Mouse (Mus musculus) kidney, embryonic 15.5 days (tissue): ENCODE data around the gene Scgn. TPM values are rescaled to one million over a fixed set of nuclear protein-coding genes. Genes with fewer than 3 reads are reported as not detected.

Source experiments
- microRNA-seq: library from miRNA; unstranded; fragments of <30 nt; microRNA quantifications from one replicate; pipeline ENCODE4, GENCODE M21; 2016
- polyA plus RNA-seq: library from polyadenylated mRNA; unstranded; fragments of >200 nt; fragmentation: Nextera tagmentation; extraction: Ambion mirVana; gene quantifications from 2 replicates; pipeline ENCODE4 v1.2.1, GENCODE M21; 2015

Scgn gene
- polyA plus RNA-seq, 1 experiment from 2014 or later, result 0.60 TPM

Small RNAs within 50 kb of the gene (microRNA-seq; reads per million reads assigned to microRNA genes)
- not detected for gene Gm44344

Other genes starting within 250 kb of the Scgn start
- 12.6 and 13.5 TPM in 2 replicates for gene Hist1h3c, start 245.6 kb downstream of the Scgn start, polyA plus RNA-seq
- 3.8 and 4.5 TPM in 2 replicates for gene Hist1h2bb, start 244.5 kb downstream of the Scgn start, polyA plus RNA-seq
- 39.2 and 44.8 TPM in 2 replicates for gene Hist1h2ab, start 240.1 kb downstream of the Scgn start, polyA plus RNA-seq
- gene Hist1h3b, start 238.9 kb downstream of the Scgn start, polyA plus RNA-seq, result 10.8 and 11.3 TPM in 2 replicates
- 5.4 and 6.4 TPM in 2 replicates for gene Hist1h4b, start 234.2 kb downstream of the Scgn start, polyA plus RNA-seq
- gene Hist1h4a, start 230.0 kb downstream of the Scgn start, polyA plus RNA-seq, result 0.35 TPM in 1 of 2 replicates, not detected in the other
- gene Hist1h3a, start 228.8 kb downstream of the Scgn start, polyA plus RNA-seq, result 8.0 and 9.4 TPM in 2 replicates
- 2.3 and 3.1 TPM in 2 replicates for gene Hist1h1a, start 227.5 kb downstream of the Scgn start, polyA plus RNA-seq
- not detected in 2 replicates for gene Trim38, start 221.3 kb downstream of the Scgn start, polyA plus RNA-seq
- 0.10 and 0.12 TPM in 2 replicates for gene Slc17a2, start 184.2 kb downstream of the Scgn start, polyA plus RNA-seq
- 3.4 and 4.0 TPM in 2 replicates for gene Slc17a3, start 151.8 kb downstream of the Scgn start, polyA plus RNA-seq
- gene Slc17a1, start 123.5 kb downstream of the Scgn start, polyA plus RNA-seq, result 9.3 TPM in 2 replicates
- 2.7 and 2.9 TPM in 2 replicates for gene Slc17a4, start 76.2 kb downstream of the Scgn start, polyA plus RNA-seq
- gene Hist1h2ba, start 57.1 kb downstream of the Scgn start, polyA plus RNA-seq, result not detected in 2 replicates
- not detected in 2 replicates for gene Hist1h2aa, start 56.8 kb downstream of the Scgn start, polyA plus RNA-seq